Mouse (Mus musculus) fat pad, adult 2 months (tissue): ENCODE results near the gene Gm21788.
"Not testable (repeated sequence)": the region's sequence is repeated elsewhere in the genome, so short reads cannot be mapped to it uniquely, and the experiment has no call there.

ENCODE experiments used
- DNase-seq: peaks from one replicate; pipeline ENCODE4 v3.0.0-alpha.2; 2011; ENCODE audit warnings: low read depth, low spot score; ENCODE audit errors: extremely low read depth

Gm21788 gene

GRCm38 (mm10) chrY:7404710-7405109 is at the start of gene Gm21788:
Gene Gm21788, plus strand, starts transcription at chrY:7405010.
- DNase-seq: not testable (repeated sequence)
